Mouse (Mus musculus): Measurements from ENCODE around the gene Iqsec1. TPM values are rescaled to one million over a fixed set of nuclear protein-coding genes. Genes with fewer than 3 reads are reported as not detected.
A peak's percentile ranks its signal among the peaks of the same experiment; 100 is the strongest.

Gene Iqsec1
- total and polyA plus RNA-seq, 3 experiments = 17.0 to 90.4 (median 83.5) TPM

DNA sequence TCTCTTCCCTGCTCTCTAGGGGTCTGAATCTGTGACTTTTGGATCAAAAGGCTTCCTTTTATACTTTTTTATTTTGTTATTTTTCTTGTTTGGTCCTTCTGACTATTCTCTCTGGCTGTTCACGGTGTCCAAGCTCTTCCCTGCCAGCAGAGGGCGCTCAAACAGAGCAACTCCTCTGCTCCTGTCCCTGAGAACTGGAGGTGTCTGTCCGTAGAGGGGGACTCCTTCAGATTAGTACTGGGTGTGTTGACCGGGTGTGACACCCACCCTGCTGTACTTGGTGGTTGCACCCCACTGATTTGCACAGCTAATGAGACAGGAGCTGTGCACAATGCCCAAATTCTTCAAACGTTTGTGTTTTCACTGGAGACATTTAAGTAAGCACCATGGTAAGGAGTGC lies 381.3 kb downstream of the Iqsec1 start:
- peak; percentile 72 for DNase-seq (ENCODE audit: extremely low read depth)
- no peaks in the 10 kb centered on the region for H3K79me2 ChIP-seq (replicated peaks; ENCODE audit: control insufficient read depth, extremely low read depth, insufficient read depth, poor library complexity, severe bottlenecking)
- no peak overlapping the region for H3K4me3 ChIP-seq (replicated peaks in 1 of 3; ENCODE audit: low read depth in 2 of 3, low read length in 2 of 3, poor library complexity in 1 of 3)
- no peak overlapping the region for H3K27ac ChIP-seq (ENCODE audit: insufficient read depth, low read depth)
- no peaks in the 10 kb centered on the region for H3K9me3 ChIP-seq (replicated peaks; ENCODE audit: low read length)
- H3K4me1 ChIP-seq (ENCODE audit: control insufficient read depth in 1 of 2, insufficient read depth in 2 of 2) = peaks cover 2 to 12% of the 10 kb centered on the region in 2 experiments; a peak in 3 of 4 replicates
- H3K27me3 ChIP-seq (replicated peaks) = peaks cover 76% of the 10 kb centered on the region
- H3K4me2 ChIP-seq (ENCODE audit: insufficient read depth, low read depth, poor library complexity, severe bottlenecking) = no peak overlapping the region
- H3K36me3 ChIP-seq (replicated peaks in 1 of 2; ENCODE audit: control insufficient read depth in 1 of 2, insufficient read depth in 1 of 2, low read length in 1 of 2) = no peaks in the 10 kb centered on the region
- dilution Hi-C loops (cut with MboI; ENCODE audit: extremely low pct_ligation_motif_present, extremely low pct_unique_long_range_greater_than_20kb, low sequenced_read_pairs) = no loop called here
- TF ChIP-seq CTCF (conservative IDR thresholded peaks at IDR 0.05 in 1 of 2, IDR thresholded peaks at IDR 0.05 in 1 of 2; ENCODE audit: low read depth in 2 of 2, low read length in 2 of 2) (peak; percentile 52 to 82), ZNF384 (IDR thresholded peaks at IDR 0.05; ENCODE audit: low read depth, low read length) (no peak), PAX5 (IDR thresholded peaks at IDR 0.05; ENCODE audit: low read length) (no peak), SMC3 (IDR thresholded peaks at IDR 0.05; ENCODE audit: low read depth, low read length) (peak; percentile 27; the same call in 1 of the 2 replicates), ELF1 (IDR thresholded peaks at IDR 0.05; ENCODE audit: low read depth, low read length) (no peak), UBTF (IDR thresholded peaks at IDR 0.05; ENCODE audit: low read depth, low read length) (no peak), MEF2A (IDR thresholded peaks at IDR 0.05; ENCODE audit: borderline replicate concordance, low read depth, low read length) (no peak), CHD1 (IDR thresholded peaks at IDR 0.05; ENCODE audit: low read depth, low read length) (no peak), RAD21 (IDR thresholded peaks at IDR 0.05; ENCODE audit: low read depth, low read length) (peak; percentile 30), MAFK (IDR thresholded peaks at IDR 0.05; ENCODE audit: insufficient replicate concordance, low read length) (no peak), KAT2A (IDR thresholded peaks at IDR 0.05; ENCODE audit: insufficient replicate concordance, low read length) (no peak), JUND (conservative IDR thresholded peaks at IDR 0.05; ENCODE audit: low read depth, low read length) (no peak), E2F4 (IDR thresholded peaks at IDR 0.05; ENCODE audit: insufficient replicate concordance, low read depth, low read length) (no peak), MXI1 (IDR thresholded peaks at IDR 0.05; ENCODE audit: low read depth, low read length) (no peak), EP300 (IDR thresholded peaks at IDR 0.05; ENCODE audit: low read length) (no peak)
- in situ Hi-C loops (cut with MboI; ENCODE audit: low pct_ligation_motif_present, low pct_unique_long_range_greater_than_20kb, low sequenced_read_pairs) = no loop called here
- H3K9ac ChIP-seq (ENCODE audit: insufficient read depth, low read depth) = no peak overlapping the region

DNA sequence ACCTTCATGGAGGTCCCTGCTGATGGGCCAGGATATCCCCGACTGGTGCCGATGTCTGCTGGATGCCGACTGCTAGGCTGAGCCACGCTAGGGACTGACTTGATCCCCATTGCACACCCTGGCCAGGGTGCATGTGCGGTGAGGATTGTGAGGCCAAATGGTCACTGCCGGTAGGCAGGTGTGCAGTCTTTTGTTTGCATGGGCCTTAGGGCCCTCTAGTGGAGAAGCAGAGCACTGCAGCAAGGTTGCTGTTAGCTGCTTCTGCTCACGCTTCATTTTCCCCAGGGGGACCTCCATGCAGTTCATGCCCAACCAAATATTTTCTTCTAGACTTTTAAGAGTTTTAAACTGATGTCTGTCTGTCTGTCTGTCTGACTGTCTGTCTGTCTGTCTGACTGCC lies 381.9 kb downstream of the Iqsec1 start:
- no peaks in the 10 kb centered on the region for H3K79me2 ChIP-seq (replicated peaks; ENCODE audit: control insufficient read depth, extremely low read depth, insufficient read depth, poor library complexity, severe bottlenecking)
- peaks cover 76% of the 10 kb centered on the region for H3K27me3 ChIP-seq (replicated peaks)
- no peaks in the 10 kb centered on the region for H3K9me3 ChIP-seq (replicated peaks; ENCODE audit: low read length)
- in situ Hi-C loops (cut with MboI; ENCODE audit: low pct_ligation_motif_present, low pct_unique_long_range_greater_than_20kb, low sequenced_read_pairs) = no loop called here
- H3K27ac ChIP-seq (ENCODE audit: insufficient read depth, low read depth) = no peak overlapping the region
- H3K36me3 ChIP-seq (replicated peaks in 1 of 2; ENCODE audit: control insufficient read depth in 1 of 2, insufficient read depth in 1 of 2, low read length in 1 of 2) = no peaks in the 10 kb centered on the region
- H3K9ac ChIP-seq (ENCODE audit: insufficient read depth, low read depth) = no peak overlapping the region
- H3K4me2 ChIP-seq (ENCODE audit: insufficient read depth, low read depth, poor library complexity, severe bottlenecking) = no peak overlapping the region
- dilution Hi-C loops (cut with MboI; ENCODE audit: extremely low pct_ligation_motif_present, extremely low pct_unique_long_range_greater_than_20kb, low sequenced_read_pairs) = no loop called here
- DNase-seq (ENCODE audit: extremely low read depth) = peak; percentile 76
- TF ChIP-seq RAD21 (IDR thresholded peaks at IDR 0.05; ENCODE audit: low read depth, low read length) (peak; percentile 38), MYC (IDR thresholded peaks at IDR 0.05; ENCODE audit: low read depth, low read length) (peak; percentile 69; the same call in 1 of the 2 replicates), SIN3A (IDR thresholded peaks at IDR 0.05; ENCODE audit: low read length) (no peak), RCOR1 (conservative IDR thresholded peaks at IDR 0.05; ENCODE audit: low read depth, low read length) (0 out of 2 replicates have a peak, but pooled peaks have one; percentile 21), CTCF (conservative IDR thresholded peaks at IDR 0.05 in 1 of 2, IDR thresholded peaks at IDR 0.05 in 1 of 2; ENCODE audit: low read depth in 2 of 2, low read length in 2 of 2) (peak; percentile 89 to 97), SMC3 (IDR thresholded peaks at IDR 0.05; ENCODE audit: low read depth, low read length) (peak; percentile 19; the same call in 1 of the 2 replicates), CHD2 (IDR thresholded peaks at IDR 0.05; ENCODE audit: low read length) (no peak), BHLHE40 (IDR thresholded peaks at IDR 0.05; ENCODE audit: low read depth, low read length) (peak; percentile 59), MAX (IDR thresholded peaks at IDR 0.05; ENCODE audit: low read length) (peak; percentile 35; the same call in 1 of the 2 replicates)
- H3K4me3 ChIP-seq (replicated peaks in 1 of 3; ENCODE audit: low read depth in 2 of 3, low read length in 2 of 3, poor library complexity in 1 of 3) = no peak overlapping the region
- H3K4me1 ChIP-seq (ENCODE audit: control insufficient read depth in 1 of 2, insufficient read depth in 2 of 2) = peaks cover 2 to 11% of the 10 kb centered on the region in 2 experiments; a peak in 3 of 4 replicates

Other genes starting within 250 kb of the Iqsec1 start
- 103 TPM in 2 replicates for gene Nup210, start 128.1 kb upstream of the Iqsec1 start, total RNA-seq (2012; rRNA removed)
- 40.5 and 41.9 TPM in 2 replicates for gene Nup210, start 128.1 kb upstream of the Iqsec1 start, total RNA-seq (2014; rRNA removed)
- gene Nup210, start 128.1 kb upstream of the Iqsec1 start, polyA plus RNA-seq (2012; ENCODE audit: insufficient read length, low read depth) = 56.9 and 73.1 TPM in 2 replicates
- gene Hdac11, start 168.0 kb upstream of the Iqsec1 start, total RNA-seq (2012; rRNA removed) = 0.55 and 2.1 TPM in 2 replicates
- gene Hdac11, start 168.0 kb upstream of the Iqsec1 start, total RNA-seq (2014; rRNA removed) = 0.22 TPM in 1 of 2 replicates, not detected in the other
- 0.53 and 0.57 TPM in 2 replicates for gene Hdac11, start 168.0 kb upstream of the Iqsec1 start, polyA plus RNA-seq (2012; ENCODE audit: insufficient read length, low read depth)
- 0.21 and 0.81 TPM in 2 replicates for gene Fbln2, start 223.8 kb upstream of the Iqsec1 start, total RNA-seq (2012; rRNA removed)
- gene Fbln2, start 223.8 kb upstream of the Iqsec1 start, total RNA-seq (2014; rRNA removed) = not detected in 2 replicates
- gene Fbln2, start 223.8 kb upstream of the Iqsec1 start, polyA plus RNA-seq (2012; ENCODE audit: insufficient read length, low read depth) = not detected in 2 replicates